Mouse (Mus musculus): ENCODE measurements around the gene Myoz1. TPM values are rescaled to one million over a fixed set of nuclear protein-coding genes. Genes with fewer than 3 reads are reported as not detected.
"Not testable (repeated sequence)": the region's sequence is repeated elsewhere in the genome, so short reads cannot be mapped to it uniquely, and the experiment has no call there.

The Myoz1 gene
- total RNA-seq (2021) = not detected
- long read RNA-seq, experiment 1 = 0 reads
- long read RNA-seq, experiment 2 = 0 reads

DNA sequence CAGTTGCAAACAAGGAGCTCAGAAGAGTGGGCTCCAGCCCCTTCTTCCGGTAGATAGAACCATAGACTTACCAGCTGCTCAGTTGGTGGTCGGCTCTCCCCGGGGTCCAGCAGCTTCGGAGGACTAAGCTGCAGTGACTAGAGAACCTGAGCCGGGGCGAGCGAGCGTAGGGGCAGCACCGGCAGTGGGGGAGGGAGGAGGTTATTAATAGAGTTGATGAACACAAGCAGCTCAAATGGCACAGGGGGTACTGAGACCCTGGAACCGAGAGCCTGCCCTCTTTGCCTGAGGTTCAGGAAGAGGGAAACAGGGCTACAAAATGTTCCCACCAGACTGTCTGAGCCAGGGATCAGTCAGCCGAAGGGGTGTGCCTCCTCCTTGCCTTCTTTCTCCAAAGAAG, at the start of gene Myoz1:
TSS of gene Myoz1 (minus strand) at position 180 of the 400 bp plus-strand sequence.
- DNase-seq (ENCODE audit: low spot score in 2 of 2) = no peak

DNA sequence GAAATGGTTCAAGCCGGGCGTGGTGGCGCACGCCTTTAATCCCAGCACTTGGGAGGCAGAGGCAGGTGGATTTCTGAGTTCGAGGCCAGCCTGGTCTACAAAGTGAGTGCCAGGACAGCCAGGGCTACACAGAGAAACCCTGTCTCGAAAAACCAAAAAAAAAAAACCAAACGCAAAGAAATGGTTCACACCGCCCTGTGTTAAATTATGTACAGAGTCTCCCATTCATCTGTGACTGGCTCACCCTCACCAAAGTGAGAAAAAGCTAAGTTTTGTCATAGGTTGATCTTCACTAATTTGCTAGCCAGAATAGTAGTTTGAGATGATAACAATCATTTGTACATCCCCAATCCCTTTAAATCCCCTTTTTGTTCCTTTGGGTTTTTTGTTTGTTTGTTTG, 47.1 kb upstream of the Myoz1 start:
- not testable (repeated sequence) for DNase-seq (ENCODE audit: low spot score in 2 of 2)

DNA sequence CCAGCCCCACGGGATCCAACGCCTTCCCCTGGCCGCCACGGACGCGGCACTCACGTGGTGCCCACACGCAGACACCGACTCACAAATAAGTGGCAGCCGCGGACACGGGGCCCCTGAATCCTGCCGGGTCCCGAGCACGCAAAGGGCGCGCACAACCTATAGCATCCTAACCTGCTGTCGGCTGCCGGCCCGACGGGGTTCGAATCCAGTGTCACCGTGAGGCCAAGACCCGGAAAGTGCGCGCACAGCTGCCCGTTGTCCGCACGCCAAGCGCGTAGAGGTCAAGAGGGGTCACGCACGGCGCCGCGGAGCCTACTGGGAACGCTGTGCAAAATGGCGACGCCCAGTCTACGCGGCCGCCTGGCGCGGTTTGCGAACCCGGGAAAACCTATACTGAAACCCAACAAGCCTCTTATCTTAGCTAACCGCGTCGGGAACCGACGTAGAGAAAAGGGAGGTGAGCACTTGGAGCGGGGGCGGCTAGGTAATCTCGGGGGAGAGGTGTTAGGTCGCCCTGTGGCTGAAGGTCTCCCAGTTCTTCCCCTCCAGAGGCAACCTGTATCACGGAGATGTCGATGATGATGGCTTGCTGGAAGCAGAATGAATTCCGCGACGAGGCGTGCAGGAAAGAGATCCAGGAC, 46.5 kb upstream of the Myoz1 start, which contains the start of gene Chchd1:
TSS of gene Chchd1 (plus strand) at position 266 of the 641 bp plus-strand sequence.
- DNase-seq (ENCODE audit: low spot score in 2 of 2) = peak; percentile 90 to 91

DNA sequence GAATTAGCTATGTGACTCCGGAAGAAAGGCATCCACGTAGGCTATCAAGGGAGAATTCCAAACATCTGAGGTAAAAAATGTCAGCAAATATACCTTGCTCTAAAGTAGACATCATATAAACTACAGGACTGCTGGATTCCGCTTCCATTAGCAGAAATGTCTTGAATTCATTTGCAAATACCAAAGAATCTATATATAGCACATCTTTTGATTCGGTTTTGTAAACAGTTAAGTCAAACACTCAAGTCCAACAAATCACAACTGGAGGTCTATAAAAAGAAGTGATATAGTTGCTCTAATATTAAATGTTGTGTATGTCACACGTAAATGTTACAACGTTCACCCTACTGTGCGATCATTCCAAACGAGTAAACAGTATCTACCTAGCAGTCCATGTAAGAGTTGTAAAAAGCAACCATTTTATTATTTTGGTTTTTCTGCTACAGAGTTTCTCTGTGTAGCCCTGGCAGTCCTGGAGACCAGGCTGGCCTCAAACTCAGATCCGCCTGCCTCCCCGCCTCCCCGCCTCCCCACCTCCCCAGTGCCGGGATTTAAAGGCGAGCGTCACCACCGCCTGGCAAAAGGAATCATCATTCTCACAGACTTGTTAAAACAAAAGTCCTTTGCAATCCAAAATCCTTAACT, 45.9 kb upstream of the Myoz1 start:
- DNase-seq (ENCODE audit: low spot score in 2 of 2) = no peak

DNA sequence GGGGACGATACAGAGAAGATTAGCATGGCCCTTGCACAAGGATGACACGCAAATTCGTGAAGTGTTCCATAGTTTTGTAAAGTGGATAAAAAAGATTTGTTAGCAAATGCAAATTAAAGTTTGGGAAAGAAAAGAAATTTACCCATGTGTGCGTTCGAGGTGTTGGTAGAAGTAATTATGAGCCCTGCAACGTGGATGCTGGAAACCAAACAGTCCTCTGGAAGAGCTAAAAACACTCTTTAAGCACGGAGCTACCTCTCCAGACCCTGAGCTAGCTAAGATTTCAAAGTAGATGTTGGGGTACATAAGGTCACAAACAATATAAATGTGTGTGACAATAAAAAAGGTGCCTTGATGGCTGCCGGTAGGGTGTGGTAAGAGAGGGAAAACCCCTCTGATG, 45.2 kb upstream of the Myoz1 start:
- DNase-seq (ENCODE audit: low spot score in 2 of 2) = no peak

DNA sequence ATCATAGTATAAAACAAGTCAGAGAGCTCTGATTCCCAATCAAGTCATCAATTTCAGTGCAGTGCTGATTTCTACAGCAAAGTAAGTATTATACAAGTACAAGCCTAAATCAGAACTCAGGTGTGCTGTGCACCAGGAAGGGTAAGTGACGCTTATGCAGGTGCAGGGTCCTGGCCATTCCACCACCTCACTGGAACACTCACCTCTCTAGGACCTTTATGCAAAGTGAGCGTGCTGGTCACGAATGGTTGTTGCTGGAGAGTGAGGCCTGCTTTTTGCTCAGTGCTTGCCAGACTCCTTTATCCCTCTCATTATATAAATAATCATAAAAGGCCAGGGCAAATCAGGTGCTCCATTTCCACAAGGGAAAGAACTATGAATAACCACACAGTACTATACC, 44.0 kb upstream of the Myoz1 start:
- no peak for DNase-seq (ENCODE audit: low spot score in 2 of 2)

DNA sequence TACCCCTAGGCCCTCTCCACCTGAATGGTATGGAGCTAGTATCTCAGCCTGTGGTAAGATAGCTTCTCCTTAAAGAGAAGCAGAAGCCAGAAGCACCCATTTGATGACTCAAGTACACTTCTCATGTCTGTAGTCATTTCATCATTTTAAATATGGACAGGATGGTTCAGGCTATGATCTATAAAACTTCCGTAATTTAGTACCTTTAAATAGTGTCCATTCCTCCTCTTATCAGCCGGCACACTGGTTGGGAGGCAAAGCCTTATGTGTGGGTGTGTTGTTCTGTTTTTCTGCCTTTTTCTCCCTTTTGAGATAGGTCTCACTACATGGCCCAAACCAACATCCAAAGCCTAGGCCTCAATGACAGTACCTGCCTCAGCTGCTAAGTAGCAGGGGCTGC, 42.2 kb upstream of the Myoz1 start:
- DNase-seq (ENCODE audit: low spot score in 2 of 2) = no peak

DNA sequence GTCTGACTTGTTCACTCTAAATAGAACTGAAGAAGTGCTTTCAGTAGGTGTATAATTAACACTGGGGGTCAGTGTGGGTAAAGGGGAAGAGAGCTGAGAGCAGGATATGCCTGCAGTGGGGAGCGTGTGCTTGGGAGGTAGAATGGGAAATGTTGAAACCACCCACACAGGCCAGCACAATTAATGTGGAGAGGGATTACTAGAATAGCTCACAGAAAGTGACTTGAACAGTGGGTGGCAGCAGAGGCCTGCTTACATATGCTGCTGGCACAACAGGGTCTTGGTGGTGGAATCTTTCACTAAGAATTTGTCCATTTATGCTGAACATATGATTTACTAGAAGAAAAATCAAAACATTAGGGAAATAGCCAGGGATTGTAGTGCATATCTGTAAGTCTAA, 40.6 kb upstream of the Myoz1 start:
- peak; percentile 49 to 57 for DNase-seq (ENCODE audit: low spot score in 2 of 2)

DNA sequence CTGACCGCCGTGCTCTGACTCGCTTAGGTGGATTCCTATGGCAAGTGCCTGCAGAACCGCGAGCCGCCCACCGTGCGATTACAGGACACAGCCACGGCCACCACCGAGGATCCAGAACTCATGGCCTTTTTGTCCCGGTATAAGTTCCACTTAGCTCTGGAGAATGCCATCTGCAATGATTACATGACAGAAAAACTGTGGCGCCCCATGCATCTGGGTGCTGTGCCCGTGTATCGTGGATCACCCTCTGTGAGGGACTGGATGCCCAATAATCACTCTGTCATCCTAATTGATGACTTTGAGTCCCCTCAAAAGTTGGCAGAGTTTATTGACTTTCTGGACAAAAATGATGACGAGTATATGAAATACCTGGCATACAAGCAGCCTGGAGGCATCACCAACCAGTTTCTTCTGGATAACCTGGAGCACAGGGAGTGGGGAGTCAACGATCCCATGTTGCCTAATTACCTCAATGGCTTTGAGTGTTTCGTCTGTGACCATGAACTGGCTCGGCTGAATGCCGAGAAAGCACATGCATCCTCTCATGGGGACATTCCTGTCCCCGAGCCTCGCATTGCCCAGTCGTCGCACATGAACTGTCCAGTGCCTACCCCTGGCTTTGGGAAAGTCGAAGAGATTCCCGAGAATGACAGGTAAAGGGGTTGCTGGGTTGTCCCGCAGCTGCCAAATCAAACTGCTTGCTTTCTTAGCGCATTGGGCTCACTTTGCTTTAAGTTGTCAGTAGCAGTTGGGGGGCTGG, 39.6 kb upstream of the Myoz1 start:
- no peak for DNase-seq (ENCODE audit: low spot score in 2 of 2)

DNA sequence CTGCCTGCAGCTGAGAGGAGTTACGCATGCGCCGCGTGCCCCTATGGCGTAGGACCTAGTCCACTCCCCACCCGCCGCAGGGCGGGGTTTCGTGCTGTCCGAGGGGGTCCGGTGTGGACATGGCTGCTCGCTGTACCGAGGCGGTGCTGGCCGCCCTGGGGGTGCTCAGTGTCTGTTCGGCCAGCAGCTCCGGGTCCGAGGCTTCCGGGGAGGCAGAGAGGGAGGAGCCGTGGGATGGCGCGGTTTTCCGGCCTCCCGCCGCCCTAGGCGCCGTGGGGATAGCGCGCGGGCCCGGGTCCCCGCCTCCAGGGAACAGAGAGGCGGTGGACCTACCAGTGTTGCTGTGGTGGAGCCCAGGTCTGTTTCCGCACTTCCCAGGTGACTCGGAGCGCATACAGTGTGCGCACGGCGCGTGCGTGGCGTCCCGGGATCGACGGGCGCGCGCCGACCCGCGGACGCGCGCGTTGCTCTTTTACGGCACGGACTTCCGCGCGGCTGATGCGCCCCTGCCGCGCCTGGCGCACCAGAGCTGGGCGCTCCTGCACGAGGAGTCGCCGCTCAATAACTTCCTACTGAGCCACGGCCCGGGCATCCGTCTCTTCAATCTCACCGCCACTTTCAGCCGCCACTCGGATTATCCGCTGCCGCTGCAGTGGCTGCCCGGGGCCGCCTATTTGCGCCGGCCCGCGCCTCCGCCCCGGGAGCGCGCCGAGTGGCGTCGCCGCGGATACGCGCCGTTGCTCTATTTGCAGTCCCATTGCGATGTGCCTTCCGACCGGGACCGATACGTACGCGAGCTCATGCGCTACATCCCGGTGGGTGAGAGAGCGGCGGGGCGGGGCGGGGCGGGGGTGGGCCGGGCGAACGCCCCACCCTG, 38.8 kb upstream of the Myoz1 start, which contains the start of gene Fut11:
TSS of gene Fut11 (plus strand) at position 85 of the 877 bp plus-strand sequence.
- DNase-seq (ENCODE audit: low spot score in 2 of 2) = peak; percentile 78 to 86

DNA sequence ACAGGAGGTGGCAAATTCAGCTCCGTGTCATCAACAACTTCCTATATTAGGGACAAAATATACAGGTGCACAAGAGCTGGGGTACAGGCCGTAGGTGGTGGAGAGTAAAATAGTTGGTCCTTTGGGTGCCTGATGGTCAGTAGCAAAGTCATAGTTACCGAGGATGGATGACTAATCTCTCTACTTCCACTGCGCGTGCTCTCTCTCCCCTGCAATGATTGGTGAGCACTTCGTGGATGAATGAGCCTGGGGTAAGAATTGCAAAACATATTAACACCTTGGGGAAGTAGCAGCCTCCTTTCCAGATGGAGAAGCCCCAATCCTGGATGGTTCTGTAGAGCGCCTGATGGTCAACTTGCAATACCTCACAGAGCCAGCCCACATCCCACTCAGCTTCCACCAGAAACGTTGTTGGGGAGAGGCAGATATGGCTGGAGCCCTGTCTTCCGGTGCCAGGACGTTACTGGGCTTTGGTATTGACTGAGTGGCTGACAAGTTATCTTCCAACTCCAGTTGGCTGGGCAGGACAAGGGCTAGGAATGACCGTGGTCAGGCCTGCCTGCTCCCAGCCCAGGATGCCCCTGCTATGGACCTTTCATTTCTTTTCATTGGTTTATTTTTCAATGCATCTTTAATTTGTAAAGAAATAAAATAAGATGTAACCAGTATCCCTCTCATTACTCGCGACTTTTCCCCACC, 38.0 kb upstream of the Myoz1 start:
- peak in 1 of 2 experiments; percentile 16 for DNase-seq (ENCODE audit: low spot score in 2 of 2)

DNA sequence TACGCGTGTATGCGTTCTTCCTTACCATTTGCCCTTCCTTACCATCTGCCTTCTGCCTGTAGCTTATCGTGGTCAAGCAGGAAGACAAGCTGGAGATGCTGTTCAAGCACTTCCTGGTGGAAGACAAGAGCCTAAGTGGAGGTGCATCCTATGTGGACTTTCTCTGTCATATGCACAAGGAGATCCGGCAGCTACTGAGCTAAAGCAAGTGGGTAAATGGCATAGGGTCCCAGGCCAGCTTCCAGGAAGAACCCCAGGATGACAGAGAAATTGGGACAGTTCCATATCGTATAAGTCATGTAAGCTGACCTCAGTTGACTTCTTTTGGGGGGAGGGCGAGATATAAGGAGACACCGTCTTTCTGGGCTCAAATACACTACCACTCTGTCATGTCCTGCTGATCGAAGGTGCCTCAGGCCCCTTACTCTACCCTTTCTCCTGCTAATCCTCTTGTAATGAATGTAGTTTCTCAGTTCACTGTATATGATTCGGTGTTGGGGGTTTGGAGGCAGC, 37.3 kb upstream of the Myoz1 start:
- no peak for DNase-seq (ENCODE audit: low spot score in 2 of 2)

DNA sequence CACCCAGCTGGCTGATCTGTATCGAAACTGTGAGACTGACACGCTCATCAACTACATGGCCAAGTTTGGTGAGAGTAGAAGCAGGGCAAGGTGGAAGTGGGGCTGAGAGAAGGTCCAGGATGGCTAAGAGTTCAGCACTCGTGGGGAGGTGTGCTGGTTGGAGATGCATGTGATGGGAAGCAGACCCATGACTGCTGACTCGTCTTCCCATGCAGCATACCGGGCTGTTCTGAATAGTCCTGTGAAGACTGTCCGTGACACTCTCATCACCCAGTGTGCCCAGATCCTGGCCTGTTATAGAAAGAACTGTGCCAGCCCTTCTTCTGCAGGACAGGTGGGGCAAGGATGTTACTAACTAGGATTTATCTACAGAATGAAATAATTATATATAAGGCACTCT, 35.4 kb upstream of the Myoz1 start:
- no peak for DNase-seq (ENCODE audit: low spot score in 2 of 2)

DNA sequence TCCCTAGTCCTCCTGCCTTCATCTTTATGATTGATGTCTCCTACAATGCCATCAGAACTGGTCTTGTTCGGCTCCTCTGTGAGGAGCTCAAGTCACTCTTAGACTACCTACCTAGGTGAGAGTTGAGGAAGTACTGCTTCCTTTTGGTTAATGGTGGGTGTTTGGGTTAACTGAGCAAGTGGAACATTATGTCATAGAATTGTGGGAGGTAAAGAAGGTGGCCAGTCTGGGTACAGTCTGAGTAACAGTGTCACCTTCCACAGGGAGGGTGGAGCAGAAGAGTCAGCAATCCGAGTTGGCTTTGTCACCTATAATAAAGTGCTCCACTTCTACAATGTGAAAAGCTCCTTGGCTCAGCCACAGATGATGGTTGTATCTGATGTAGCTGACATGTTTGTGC, 32.7 kb upstream of the Myoz1 start:
- no peak for DNase-seq (ENCODE audit: low spot score in 2 of 2)

DNA sequence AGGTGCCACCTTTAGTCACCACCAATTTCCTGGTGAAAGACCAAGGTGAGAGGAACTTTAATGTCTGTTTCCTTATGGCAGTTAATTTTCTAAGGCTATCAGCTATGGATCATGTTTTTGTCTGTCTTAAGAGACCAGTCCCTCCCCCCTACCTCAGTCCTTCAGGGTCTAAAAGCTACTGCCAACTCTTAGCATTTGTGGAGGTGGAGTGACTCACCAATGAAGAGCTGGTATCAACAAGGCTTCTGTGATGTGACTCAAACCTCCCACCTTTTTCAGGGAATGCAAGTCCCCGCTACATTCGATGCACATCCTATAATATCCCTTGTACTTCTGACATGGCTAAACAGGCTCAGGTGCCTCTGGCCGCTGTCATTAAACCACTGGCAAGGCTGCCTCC, 30.2 kb upstream of the Myoz1 start:
- peak in 1 of 2 experiments; percentile 25 for DNase-seq (ENCODE audit: low spot score in 2 of 2)

DNA sequence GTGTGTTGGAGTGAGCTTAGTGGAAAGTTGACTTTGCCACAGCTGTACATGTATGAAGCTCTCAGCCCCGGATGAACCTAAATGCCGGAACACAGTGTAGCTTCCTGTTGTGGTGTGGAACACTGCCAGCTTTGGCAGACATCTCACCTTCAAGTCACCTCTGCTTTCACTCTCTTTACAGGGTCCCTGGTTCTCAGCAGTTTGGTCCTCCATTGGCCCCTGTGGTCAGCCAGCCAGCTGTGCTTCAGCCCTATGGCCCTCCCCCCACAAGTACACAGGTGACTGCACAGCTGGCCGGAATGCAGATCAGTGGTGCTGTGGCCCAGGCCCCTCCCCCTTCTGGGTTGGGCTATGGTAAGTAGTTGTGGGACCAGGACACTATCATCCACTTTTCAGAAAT, 26.2 kb upstream of the Myoz1 start:
- no peak for DNase-seq (ENCODE audit: low spot score in 2 of 2)

DNA sequence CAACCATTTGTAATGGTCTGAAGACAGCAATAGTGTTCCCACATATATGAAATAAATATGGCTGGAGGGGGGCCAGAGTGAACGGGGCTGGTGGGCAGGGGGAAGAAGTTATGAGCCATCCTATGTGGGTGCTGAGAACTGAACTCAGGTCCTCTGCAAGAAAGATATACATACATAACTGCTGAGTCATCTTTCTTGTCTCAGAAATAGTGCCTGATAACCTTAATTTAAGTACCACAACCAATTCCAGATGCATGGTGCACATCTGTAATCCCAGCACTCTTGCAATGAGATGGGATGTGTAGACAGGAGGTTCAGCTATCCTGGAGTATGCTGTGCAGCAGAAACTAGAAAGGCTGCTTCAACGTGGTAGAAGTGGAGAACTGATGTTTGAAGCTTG, 25.4 kb upstream of the Myoz1 start:
- DNase-seq (ENCODE audit: low spot score in 2 of 2) = no peak

DNA sequence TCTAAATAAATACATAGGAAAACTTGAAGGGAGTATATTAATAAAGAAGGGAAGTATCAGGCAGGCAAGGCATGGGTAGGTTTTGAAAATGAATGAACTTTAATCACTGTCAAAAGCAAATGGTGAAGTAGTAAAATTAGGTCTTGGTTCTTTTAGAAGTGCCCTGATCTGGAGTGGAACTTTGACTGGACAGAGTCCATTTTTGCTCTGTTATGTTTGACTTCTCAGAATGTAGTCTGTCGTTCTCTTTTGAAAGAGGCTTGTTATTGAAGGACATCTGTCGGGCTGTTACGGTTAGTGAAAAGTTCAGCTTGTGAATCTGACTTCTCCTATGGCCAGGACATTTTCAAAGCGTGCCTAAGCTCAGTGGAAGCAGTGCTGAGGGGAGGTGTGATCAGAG, 21.6 kb upstream of the Myoz1 start:
- no peak for DNase-seq (ENCODE audit: low spot score in 2 of 2)

DNA sequence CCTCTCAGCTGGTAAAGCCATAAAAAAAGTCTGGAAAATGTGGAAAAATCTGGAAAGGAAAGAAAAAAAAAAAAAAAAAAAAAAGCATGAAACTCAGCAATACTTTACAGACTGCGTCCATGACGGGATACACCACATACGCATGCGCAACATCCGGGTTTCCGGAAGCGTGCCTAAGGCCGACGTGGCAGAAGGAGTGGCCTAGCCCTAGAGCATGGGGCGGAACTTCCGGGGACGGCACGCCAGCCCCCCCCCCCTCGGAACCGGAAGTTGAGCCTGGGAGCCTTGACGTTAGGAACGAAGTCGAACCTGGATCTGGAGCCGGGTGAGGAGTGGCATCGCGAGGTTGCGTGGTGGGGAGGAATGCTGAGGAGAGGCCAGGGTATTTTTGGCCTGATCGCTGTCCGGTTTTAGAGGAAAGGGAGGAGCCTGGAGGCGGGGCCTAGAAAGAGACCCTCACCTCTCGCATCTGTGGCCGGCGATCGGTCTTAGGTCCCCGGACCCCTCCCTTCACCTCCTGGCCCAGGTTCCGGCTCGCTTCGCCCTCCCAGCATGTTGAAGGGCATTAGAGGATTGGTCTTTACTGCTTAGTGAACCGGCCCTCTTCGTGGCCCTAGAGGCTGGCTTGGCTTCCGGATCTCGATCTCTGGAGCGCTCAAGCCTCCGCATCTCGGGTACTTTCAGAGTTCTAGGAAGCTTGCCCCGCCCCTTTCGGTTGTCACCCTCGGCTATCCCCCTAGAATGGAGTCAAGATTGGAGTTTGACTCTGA, 17.9 kb upstream of the Myoz1 start, which contains the start of gene Sec24c:
TSS of gene Sec24c (plus strand) at position 245 of the 770 bp plus-strand sequence.
- peak; percentile 97 to 99 for DNase-seq (ENCODE audit: low spot score in 2 of 2)

DNA sequence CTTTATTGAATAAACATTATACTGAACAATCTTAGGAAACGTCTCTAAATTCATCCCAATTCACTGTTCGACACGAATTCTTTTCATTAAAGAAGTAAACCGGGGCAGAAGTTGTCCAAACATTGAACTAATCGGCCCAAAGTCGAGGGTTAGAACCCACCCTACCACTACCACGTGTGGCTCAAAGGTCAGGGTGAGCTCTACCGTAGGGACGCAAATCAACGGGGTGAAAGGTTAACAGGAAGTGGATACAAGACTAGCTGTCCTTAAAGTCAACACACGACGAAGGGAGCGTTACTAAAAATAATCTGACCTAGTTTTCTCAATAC, 17.4 kb upstream of the Myoz1 start:
- peak; percentile 39 to 42 for DNase-seq (ENCODE audit: low spot score in 2 of 2)
